ENCODE assay signal across 8 mouse cellular contexts in genomic region chr9:103624649-103625048, GRCm38 (mm10).
DNase-seq lines count a peak whose midpoint lies in the region; ATAC-seq and TF ChIP-seq lines count a peak whose summit lies in the region.

No protein-coding gene starts in this region.

- peak; percentile 62 for TF ChIP-seq CTCF in C2C12 (IDR thresholded peaks at IDR 0.05; ENCODE audit: control insufficient read depth, insufficient read depth, insufficient read length)

- no peaks in the 10 kb centered on the region for H3K79me2 ChIP-seq in C2C12 (ENCODE audit: control insufficient read depth, insufficient read depth)

- no peak overlapping the region for H3K4me3 ChIP-seq in C2C12 (ENCODE audit: insufficient read depth, poor library complexity, severe bottlenecking)
- no peak overlapping the region for H3K4me3 ChIP-seq in kidney, embryonic 14.5 days (ENCODE audit: low read length)
- H3K4me3 ChIP-seq in limb, embryonic 13.5 days = no peak overlapping the region
- no peak overlapping the region for H3K4me3 ChIP-seq in neural tube, embryonic 13.5 days

- no peak overlapping the region for H3ac ChIP-seq in C2C12 (ENCODE audit: control insufficient read depth, insufficient read length, low read depth)

- no peaks in the 10 kb centered on the region for H3K9me3 ChIP-seq in kidney, embryonic 14.5 days (ENCODE audit: control insufficient read depth, low read length)
- no peaks in the 10 kb centered on the region for H3K9me3 ChIP-seq in limb, embryonic 13.5 days
- H3K9me3 ChIP-seq in neural tube, embryonic 13.5 days = no peaks in the 10 kb centered on the region

- no peak overlapping the region for H3K4me2 ChIP-seq in kidney, embryonic 14.5 days (replicated peaks; ENCODE audit: low read depth, low read length)
- H3K4me2 ChIP-seq in limb, embryonic 13.5 days (replicated peaks) = no peak overlapping the region
- H3K4me2 ChIP-seq in neural tube, embryonic 13.5 days = no peak overlapping the region

- DNase-seq in ZHBTc4 (ENCODE audit: low read depth, low spot score) = peak; percentile 84
- peak; percentile 55 for DNase-seq in heart, adult 8-10 months (ENCODE audit: low spot score)
- peak; percentile 78 for DNase-seq in thymus, postnatal 0 days (ENCODE audit: low spot score)

- 59% methylated on average over 1 of the region's 1 CpGs for WGBS in kidney, embryonic 14.5 days
- 46% methylated on average over 1 of the region's 1 CpGs for WGBS in limb, embryonic 13.5 days
- WGBS in neural tube, embryonic 13.5 days = 50% methylated on average over 1 of the region's 1 CpGs

- peak; percentile 87 for ATAC-seq in common myeloid progenitor, adult 5-6 weeks (replicated peaks; ENCODE audit: low read depth, poor library complexity, severe bottlenecking)
- peak; percentile 65; the same call in 1 of the 2 replicates for ATAC-seq in kidney, embryonic 14.5 days (ENCODE audit: low FRiP score, low TSS enrichment)
- ATAC-seq in limb, embryonic 13.5 days (ENCODE audit: low FRiP score, low read depth) = 0 out of 2 replicates have a peak, but pooled peaks have one; percentile 61
- peak; percentile 78 for ATAC-seq in neural tube, embryonic 13.5 days (ENCODE audit: low read depth)

- no peaks in the 10 kb centered on the region for H3K79me3 ChIP-seq in C2C12 (ENCODE audit: low read depth)

- no peaks in the 10 kb centered on the region for H3K27me3 ChIP-seq in C2C12 (ENCODE audit: control insufficient read depth, insufficient read depth, insufficient read length)
- H3K27me3 ChIP-seq in kidney, embryonic 14.5 days (ENCODE audit: control insufficient read depth, insufficient read depth, low read length) = no peaks in the 10 kb centered on the region
- H3K27me3 ChIP-seq in limb, embryonic 13.5 days = no peaks in the 10 kb centered on the region
- no peaks in the 10 kb centered on the region for H3K27me3 ChIP-seq in neural tube, embryonic 13.5 days

- H3K4me1 ChIP-seq in kidney, embryonic 14.5 days (ENCODE audit: control insufficient read depth, insufficient read depth, low read length) = no peaks in the 10 kb centered on the region
- H3K4me1 ChIP-seq in limb, embryonic 13.5 days = peaks cover 14% of the 10 kb centered on the region
- peaks cover 15% of the 10 kb centered on the region for H3K4me1 ChIP-seq in neural tube, embryonic 13.5 days (replicated peaks)

- no peak overlapping the region for H3K27ac ChIP-seq in kidney, embryonic 14.5 days (ENCODE audit: low read depth, low read length)
- H3K27ac ChIP-seq in limb, embryonic 13.5 days = no peak overlapping the region
- H3K27ac ChIP-seq in neural tube, embryonic 13.5 days (replicated peaks) = no peak overlapping the region

- H3K9ac ChIP-seq in kidney, embryonic 14.5 days (ENCODE audit: low read depth, low read length) = no peak overlapping the region
- H3K9ac ChIP-seq in limb, embryonic 13.5 days = no peak overlapping the region
- H3K9ac ChIP-seq in neural tube, embryonic 13.5 days = no peak overlapping the region

- no peaks in the 10 kb centered on the region for H3K36me3 ChIP-seq in C2C12 (ENCODE audit: control insufficient read depth, insufficient read depth)
- H3K36me3 ChIP-seq in kidney, embryonic 14.5 days (ENCODE audit: control insufficient read depth, insufficient read depth, low read length) = no peaks in the 10 kb centered on the region
- no peaks in the 10 kb centered on the region for H3K36me3 ChIP-seq in limb, embryonic 13.5 days
- H3K36me3 ChIP-seq in neural tube, embryonic 13.5 days = no peaks in the 10 kb centered on the region

TF ChIP-seq in C2C12, 6 proteins besides CTCF, POLR2A, EP300 and RAD21:
- TF ChIP-seq MYOG (IDR thresholded peaks at IDR 0.05; ENCODE audit: control insufficient read depth, extremely low read depth, insufficient read length) (no peak), MYOD1 (IDR thresholded peaks at IDR 0.05; ENCODE audit: control insufficient read depth, insufficient read length, low read depth) (no peak), FOSL1 (IDR thresholded peaks at IDR 0.05; ENCODE audit: insufficient read depth, low read length, poor library complexity, severe bottlenecking) (no peak), CEBPB (IDR thresholded peaks at IDR 0.05; ENCODE audit: low read depth) (no peak), MAX (IDR thresholded peaks at IDR 0.05) (no peak), USF1 (IDR thresholded peaks at IDR 0.05; ENCODE audit: low read depth) (no peak)
